ENCODE assay signal across 25 mouse cellular contexts in genomic region chr2:65393061-65393460, GRCm38 (mm10). TPM values are rescaled to one million over a fixed set of nuclear protein-coding genes. Genes with fewer than 3 reads are reported as not detected.
A peak's percentile ranks its signal among the peaks of the same experiment; 100 is the strongest.
DNase-seq lines count a peak whose midpoint lies in the region; ATAC-seq and TF ChIP-seq lines count a peak whose summit lies in the region.
"Had no signal": no experiment of that assay in that cellular context is flagged by ENCODE, and none has a peak within 500 bp of the region (broad histone marks: within the 10 kb centered on the region; RNA-seq: fewer than 3 reads in every experiment).

No protein-coding gene starts in this region.

- WGBS in heart, embryonic 15.5 days = 44% methylated on average over 4 of the region's 4 CpGs
- 39% methylated on average over 4 of the region's 4 CpGs for WGBS in heart, embryonic 12.5 days
- WGBS in midbrain, embryonic 14.5 days = 49% methylated on average over 4 of the region's 4 CpGs
- 36% methylated on average over 4 of the region's 4 CpGs for WGBS in midbrain, postnatal 0 days
- 72% methylated on average over 4 of the region's 4 CpGs for WGBS in embryonic facial prominence, embryonic 12.5 days
- WGBS in neural tube, embryonic 14.5 days = 70% methylated on average over 4 of the region's 4 CpGs

- H3K9me3 ChIP-seq in heart, embryonic 15.5 days (replicated peaks) = no peaks in the 10 kb centered on the region
- 0 out of 2 replicates have a peak, but pooled peaks cover 2% of the 10 kb centered on the region for H3K9me3 ChIP-seq in heart, embryonic 12.5 days (replicated peaks)
- no peaks in the 10 kb centered on the region for H3K9me3 ChIP-seq in midbrain, embryonic 14.5 days (ENCODE audit: control insufficient read depth, low read length)
- no peaks in the 10 kb centered on the region for H3K9me3 ChIP-seq in midbrain, postnatal 0 days (ENCODE audit: low read length)
- H3K9me3 ChIP-seq in embryonic facial prominence, embryonic 12.5 days = no peaks in the 10 kb centered on the region
- no peaks in the 10 kb centered on the region for H3K9me3 ChIP-seq in neural tube, embryonic 14.5 days (ENCODE audit: control insufficient read depth, low read length)
- H3K9me3 ChIP-seq: intestine, embryonic 15.5 days; limb, embryonic 12.5 days; liver, embryonic 12.5 days; megakaryocyte, embryonic 14.5 days had no signal

- no peak overlapping the region for H3K4me3 ChIP-seq in heart, embryonic 15.5 days
- H3K4me3 ChIP-seq in heart, embryonic 12.5 days = no peak overlapping the region
- no peak overlapping the region for H3K4me3 ChIP-seq in midbrain, embryonic 14.5 days (replicated peaks; ENCODE audit: low read depth, low read length)
- no peak overlapping the region for H3K4me3 ChIP-seq in midbrain, postnatal 0 days (ENCODE audit: low read depth, low read length)
- H3K4me3 ChIP-seq in embryonic facial prominence, embryonic 12.5 days = no peak overlapping the region
- no peak overlapping the region for H3K4me3 ChIP-seq in neural tube, embryonic 14.5 days (ENCODE audit: low read depth, low read length)
- H3K4me3 ChIP-seq: intestine, embryonic 15.5 days; limb, embryonic 12.5 days; liver, embryonic 12.5 days; megakaryocyte, embryonic 14.5 days; myocyte had no signal

- H3K36me3 ChIP-seq in heart, embryonic 15.5 days = no peaks in the 10 kb centered on the region
- H3K36me3 ChIP-seq in heart, embryonic 12.5 days = no peaks in the 10 kb centered on the region
- no peaks in the 10 kb centered on the region for H3K36me3 ChIP-seq in midbrain, embryonic 14.5 days (ENCODE audit: control insufficient read depth, insufficient read depth, low read length)
- H3K36me3 ChIP-seq in midbrain, postnatal 0 days (ENCODE audit: insufficient read depth, low read length) = no peaks in the 10 kb centered on the region
- no peaks in the 10 kb centered on the region for H3K36me3 ChIP-seq in embryonic facial prominence, embryonic 12.5 days
- H3K36me3 ChIP-seq in neural tube, embryonic 14.5 days (ENCODE audit: control insufficient read depth, insufficient read depth, low read length) = no peaks in the 10 kb centered on the region
- H3K36me3 ChIP-seq: intestine, embryonic 15.5 days; limb, embryonic 12.5 days; liver, embryonic 12.5 days had no signal

- DNase-seq in midbrain, embryonic 14.5 days = peak; percentile 14
- DNase-seq in midbrain, postnatal 0 days (ENCODE audit: low spot score) = no peak
- no peak for DNase-seq in cerebellum, postnatal 36 days
- DNase-seq: adrenal gland, adult 8-10 months; cerebellum, adult 11 months; cerebellum, postnatal 14 days; heart, postnatal 4 days; kidney, adult 9 months; lung, adult 2 months; right cerebral cortex, postnatal 14 days; thymus, postnatal 4 days had no signal

- H3K27me3 ChIP-seq in heart, embryonic 15.5 days = no peaks in the 10 kb centered on the region
- H3K27me3 ChIP-seq in heart, embryonic 12.5 days (replicated peaks) = no peaks in the 10 kb centered on the region
- no peaks in the 10 kb centered on the region for H3K27me3 ChIP-seq in midbrain, embryonic 14.5 days (ENCODE audit: control insufficient read depth, insufficient read depth, low read length)
- no peaks in the 10 kb centered on the region for H3K27me3 ChIP-seq in midbrain, postnatal 0 days (ENCODE audit: insufficient read depth, low read length)
- no peaks in the 10 kb centered on the region for H3K27me3 ChIP-seq in embryonic facial prominence, embryonic 12.5 days
- no peaks in the 10 kb centered on the region for H3K27me3 ChIP-seq in neural tube, embryonic 14.5 days (ENCODE audit: control insufficient read depth, insufficient read depth, low read length)
- H3K27me3 ChIP-seq: intestine, embryonic 15.5 days; limb, embryonic 12.5 days; liver, embryonic 12.5 days; megakaryocyte, embryonic 14.5 days had no signal

- no peak overlapping the region for H3K9ac ChIP-seq in heart, embryonic 15.5 days
- H3K9ac ChIP-seq in heart, embryonic 12.5 days = no peak overlapping the region
- no peak overlapping the region for H3K9ac ChIP-seq in midbrain, embryonic 14.5 days (replicated peaks; ENCODE audit: low read length)
- H3K9ac ChIP-seq in midbrain, postnatal 0 days (replicated peaks; ENCODE audit: low read length, poor library complexity, severe bottlenecking) = no peak overlapping the region
- H3K9ac ChIP-seq in embryonic facial prominence, embryonic 12.5 days = no peak overlapping the region
- no peak overlapping the region for H3K9ac ChIP-seq in neural tube, embryonic 14.5 days (replicated peaks; ENCODE audit: low read depth, low read length)
- H3K9ac ChIP-seq: intestine, embryonic 15.5 days; limb, embryonic 12.5 days; liver, embryonic 12.5 days had no signal

- H3K4me1 ChIP-seq in heart, embryonic 15.5 days (replicated peaks) = no peaks in the 10 kb centered on the region
- 0 out of 2 replicates have a peak, but pooled peaks cover 3% of the 10 kb centered on the region for H3K4me1 ChIP-seq in heart, embryonic 12.5 days (replicated peaks)
- no peaks in the 10 kb centered on the region for H3K4me1 ChIP-seq in midbrain, embryonic 14.5 days (ENCODE audit: control insufficient read depth, insufficient read depth, low read length)
- H3K4me1 ChIP-seq in midbrain, postnatal 0 days (ENCODE audit: insufficient read depth, low read length) = no peaks in the 10 kb centered on the region
- no peaks in the 10 kb centered on the region for H3K4me1 ChIP-seq in embryonic facial prominence, embryonic 12.5 days
- H3K4me1 ChIP-seq in neural tube, embryonic 14.5 days (ENCODE audit: control insufficient read depth, insufficient read depth, low read length) = no peaks in the 10 kb centered on the region
- H3K4me1 ChIP-seq: intestine, embryonic 15.5 days; limb, embryonic 12.5 days; liver, embryonic 12.5 days; megakaryocyte, embryonic 14.5 days had no signal

- ATAC-seq in heart, embryonic 15.5 days (replicated peaks; ENCODE audit: insufficient number of reproducible peaks, insufficient read depth, low FRiP score, low read depth) = 0 out of 2 replicates have a peak, but pooled peaks have one; percentile 43
- ATAC-seq in heart, embryonic 12.5 days (ENCODE audit: insufficient number of reproducible peaks, low FRiP score) = no peak
- ATAC-seq in midbrain, embryonic 14.5 days (ENCODE audit: low FRiP score, low TSS enrichment) = no peak; the same call in 1 of the 2 replicates
- no peak for ATAC-seq in midbrain, postnatal 0 days (ENCODE audit: low FRiP score)
- peak; percentile 41; the same call in 1 of the 2 replicates for ATAC-seq in embryonic facial prominence, embryonic 12.5 days (ENCODE audit: insufficient number of reproducible peaks, insufficient read depth, low FRiP score, low TSS enrichment)
- peak; percentile 49; the same call in 1 of the 2 replicates for ATAC-seq in neural tube, embryonic 14.5 days (ENCODE audit: low read depth)
- no peak for ATAC-seq in frontal cortex, adult (ENCODE audit: low TSS enrichment)
- ATAC-seq: intestine, embryonic 15.5 days; liver, embryonic 12.5 days had no signal

- H3K4me2 ChIP-seq in heart, embryonic 15.5 days = no peak overlapping the region
- H3K4me2 ChIP-seq in heart, embryonic 12.5 days = no peak overlapping the region
- no peak overlapping the region for H3K4me2 ChIP-seq in midbrain, embryonic 14.5 days (ENCODE audit: low read length)
- H3K4me2 ChIP-seq in midbrain, postnatal 0 days (ENCODE audit: low read depth, low read length, poor library complexity, severe bottlenecking) = no peak overlapping the region
- no peak overlapping the region for H3K4me2 ChIP-seq in embryonic facial prominence, embryonic 12.5 days (replicated peaks)
- no peak overlapping the region for H3K4me2 ChIP-seq in neural tube, embryonic 14.5 days (ENCODE audit: low read depth, low read length)
- H3K4me2 ChIP-seq: intestine, embryonic 15.5 days; limb, embryonic 12.5 days; liver, embryonic 12.5 days had no signal

- H3K27ac ChIP-seq in heart, embryonic 15.5 days = no peak overlapping the region
- H3K27ac ChIP-seq in heart, embryonic 12.5 days (ENCODE audit: poor library complexity, severe bottlenecking) = no peak overlapping the region
- H3K27ac ChIP-seq in midbrain, embryonic 14.5 days (replicated peaks; ENCODE audit: low read depth, low read length) = no peak overlapping the region
- no peak overlapping the region for H3K27ac ChIP-seq in midbrain, postnatal 0 days (ENCODE audit: low read depth, low read length)
- no peak overlapping the region for H3K27ac ChIP-seq in embryonic facial prominence, embryonic 12.5 days
- no peak overlapping the region for H3K27ac ChIP-seq in neural tube, embryonic 14.5 days (ENCODE audit: low read depth, low read length)
- H3K27ac ChIP-seq: intestine, embryonic 15.5 days; limb, embryonic 12.5 days; liver, embryonic 12.5 days had no signal

- TF ChIP-seq CTCF in midbrain, postnatal 0 days (IDR thresholded peaks at IDR 0.05) = no peak

RNA-seq across cellular contexts. Expression of gene Slc38a11, which starts 29.2 kb away (rescaled TPM):
- polyA plus RNA-seq in heart, embryonic 15.5 days (2015; fragmentation: Nextera tagmentation; extraction: Ambion mirVana) = 0.09 and 0.23 TPM in 2 replicates
- polyA plus RNA-seq in heart, embryonic 12.5 days (2016; fragmentation: Nextera tagmentation; extraction: Ambion mirVana) = 0.21 TPM in 1 of 2 replicates, not detected in the other
- polyA plus RNA-seq in midbrain, embryonic 14.5 days (2014; fragmentation: Nextera tagmentation; extraction: Ambion mirVana) = 1.3 and 2.3 TPM in 2 replicates
- total RNA-seq in midbrain, postnatal 0 days (2014; rRNA removed) = 3.3 and 4.0 TPM in 2 replicates
- polyA plus RNA-seq in midbrain, postnatal 0 days (2015; fragmentation: Nextera tagmentation; extraction: Ambion mirVana) = 1.0 and 1.3 TPM in 2 replicates
- polyA plus RNA-seq in embryonic facial prominence, embryonic 12.5 days (2016; fragmentation: Nextera tagmentation; extraction: Ambion mirVana) = 0.41 and 0.96 TPM in 2 replicates
- 0.79 and 2.3 TPM in 2 replicates for polyA plus RNA-seq in neural tube, embryonic 14.5 days (2014; fragmentation: Nextera tagmentation; extraction: Ambion mirVana)
- total RNA-seq: granulocyte monocyte progenitor cell, adult 5-6 weeks had no signal
- polyA plus RNA-seq: C2C12; heart, embryonic 14.5 days; liver, embryonic 12.5 days; myocyte; stomach, embryonic 14.5 days had no signal

Comparison
In these comparisons a context has a peak if more than half of its experiments do, and no peak if none do; other contexts are left out.
1. ATAC-seq: peak in heart, embryonic 15.5 days (single experiment), embryonic facial prominence, embryonic 12.5 days (single experiment) and neural tube, embryonic 14.5 days (single experiment); none in heart, embryonic 12.5 days (single experiment), midbrain, embryonic 14.5 days (single experiment), midbrain, postnatal 0 days (single experiment) and frontal cortex, adult (single experiment).